Mouse (Mus musculus) intestine, embryonic 16.5 days (tissue): ENCODE measurements around the gene Zfp541. TPM values are rescaled to one million over a fixed set of nuclear protein-coding genes. Genes with fewer than 3 reads are reported as not detected.

Source experiments
- ATAC-seq: fragments of 200-750 bp; cut with Nextera tagmentation; 2 replicates; pipeline ENCODE4 v1.8.0; 2017; ENCODE audit warnings: moderate TSS enrichment, moderate library complexity
- H3K27ac ChIP-seq: fragments of 300-500 bp; sonication (generic); 2 replicates; pipeline ENCODE4 v1.5.1; 2014; ENCODE audit warnings: mild to moderate bottlenecking, low read length
- H3K27me3 ChIP-seq: fragments of 300-500 bp; sonication (generic); replicated peaks from 2 replicates; pipeline ENCODE4 v1.6.1; 2014; ENCODE audit warnings: low read length, control low read depth, mixed read lengths; ENCODE audit not compliant: control insufficient read depth, insufficient read depth
- H3K36me3 ChIP-seq: fragments of 300-500 bp; sonication (generic); 2 replicates; pipeline ENCODE4 v1.6.1; 2014; ENCODE audit warnings: low read length, control low read depth; ENCODE audit not compliant: control insufficient read depth, insufficient read depth
- H3K4me1 ChIP-seq: fragments of 300-500 bp; sonication (generic); 2 replicates; pipeline ENCODE4 v1.6.1; 2014; ENCODE audit warnings: low read length, control low read depth, mixed read lengths; ENCODE audit not compliant: control insufficient read depth, insufficient read depth
- H3K4me2 ChIP-seq: fragments of 300-500 bp; sonication (generic); 2 replicates; pipeline ENCODE4 v1.6.1; 2014; ENCODE audit warnings: low read depth, low read length, control low read depth
- H3K4me3 ChIP-seq: fragments of 300-500 bp; sonication (generic); 2 replicates; pipeline ENCODE4 v1.5.1; 2014; ENCODE audit warnings: mild to moderate bottlenecking, low read length
- H3K9ac ChIP-seq: fragments of 300-500 bp; sonication (generic); 2 replicates; pipeline ENCODE4 v1.6.1; 2014; ENCODE audit warnings: low read depth, low read length
- H3K9me3 ChIP-seq: fragments of 300-500 bp; sonication (generic); 2 replicates; pipeline ENCODE4 v1.6.1; 2016; ENCODE audit warnings: low read length, control low read depth; ENCODE audit not compliant: control insufficient read depth
- WGBS: fragments of 180-500 bp; shearing (Covaris S2); extraction: QIAGEN DNeasy Blood & Tissue Kit; methylation state at CpG from one replicate; pipeline ENCODE4 v1.1.7; 2014; 5-methylcytosine and 5-hydroxymethylcytosine counted together
- polyA plus RNA-seq: library from polyadenylated mRNA; unstranded; fragments of >200 nt; fragmentation: Nextera tagmentation; extraction: Ambion mirVana; gene quantifications from 2 replicates; pipeline ENCODE4 v1.2.1, GENCODE M21; 2015

Gene Zfp541
- polyA plus RNA-seq, 1 experiment from 2014 or later = 0.07 TPM

- no peaks in the 10 kb centered on the region for H3K36me3 ChIP-seq
- H3K4me1 ChIP-seq = peaks cover 35% of the 10 kb centered on the region
- H3K4me2 ChIP-seq = peak overlapping the region; percentile 94
- ATAC-seq = no peak
- WGBS = 78% methylated on average over 7 of the region's 7 CpGs
- H3K27ac ChIP-seq = no peak overlapping the region
- no peaks in the 10 kb centered on the region for H3K27me3 ChIP-seq
- peak overlapping the region; percentile 83 for H3K4me3 ChIP-seq
- H3K9ac ChIP-seq = peak overlapping the region; percentile 92; the same call in 1 of the 2 replicates
- no peaks in the 10 kb centered on the region for H3K9me3 ChIP-seq
Measured at GRCm38 (mm10) chr7:16049576-16049915, 12.1 kb upstream of the Zfp541 start.

- Histone ChIP-seq H3K9ac (no peak overlapping the region), H3K4me3 (no peak overlapping the region), H3K36me3 (no peaks in the 10 kb centered on the region), H3K4me2 (no peak overlapping the region), H3K9me3 (no peaks in the 10 kb centered on the region), H3K27me3 (no peaks in the 10 kb centered on the region), H3K4me1 (peaks cover 25% of the 10 kb centered on the region), H3K27ac (no peak overlapping the region)
- 84% methylated on average over 3 of the region's 3 CpGs for WGBS
- ATAC-seq = no peak
Measured at GRCm38 (mm10) chr7:16050600-16050999, 11.0 kb upstream of the Zfp541 start.

- Histone ChIP-seq H3K27ac (peak overlapping the region; percentile 90), H3K27me3 (no peaks in the 10 kb centered on the region), H3K4me2 (peak overlapping the region; percentile 83), H3K4me1 (peaks cover 17% of the 10 kb centered on the region), H3K36me3 (no peaks in the 10 kb centered on the region), H3K4me3 (peak overlapping the region; percentile 71), H3K9me3 (no peaks in the 10 kb centered on the region), H3K9ac (peak overlapping the region; percentile 76)
- WGBS = 5% methylated on average over 19 of the region's 19 CpGs
- ATAC-seq = peak; percentile 32
Measured at GRCm38 (mm10) chr7:16051883-16052595, 9.6 kb upstream of the Zfp541 start.

GRCm38 (mm10) chr7:16052684-16053083 is 8.9 kb upstream of the Zfp541 start:
- H3K27me3 ChIP-seq = no peaks in the 10 kb centered on the region
- H3K4me3 ChIP-seq = peak overlapping the region; percentile 71
- H3K4me2 ChIP-seq = peak overlapping the region; percentile 83
- no peaks in the 10 kb centered on the region for H3K9me3 ChIP-seq
- peak; percentile 66 for ATAC-seq
- H3K27ac ChIP-seq = peak overlapping the region; percentile 90
- WGBS = 0% methylated on average over 24 of the region's 24 CpGs
- H3K36me3 ChIP-seq = no peaks in the 10 kb centered on the region
- H3K9ac ChIP-seq = peak overlapping the region; percentile 76
- H3K4me1 ChIP-seq = peaks cover 17% of the 10 kb centered on the region

- H3K27me3 ChIP-seq = no peaks in the 10 kb centered on the region
- peak overlapping the region; percentile 71 for H3K4me3 ChIP-seq
- H3K4me1 ChIP-seq = peaks cover 17% of the 10 kb centered on the region
- no peak for ATAC-seq
- H3K9me3 ChIP-seq = no peaks in the 10 kb centered on the region
- WGBS = 8% methylated on average over 6 of the region's 6 CpGs
- H3K9ac ChIP-seq = no peak overlapping the region
- H3K36me3 ChIP-seq = no peaks in the 10 kb centered on the region
- peak overlapping the region; percentile 83 for H3K4me2 ChIP-seq
- no peak overlapping the region for H3K27ac ChIP-seq
Measured at GRCm38 (mm10) chr7:16053105-16053504, 8.5 kb upstream of the Zfp541 start.

GRCm38 (mm10) chr7:16054966-16055365 is 6.6 kb upstream of the Zfp541 start:
- peaks cover 6% of the 10 kb centered on the region; the same call in 1 of the 2 replicates for H3K4me1 ChIP-seq
- H3K27me3 ChIP-seq = no peaks in the 10 kb centered on the region
- no peak overlapping the region for H3K27ac ChIP-seq
- H3K4me2 ChIP-seq = no peak overlapping the region
- 61% methylated on average over 4 of the region's 4 CpGs for WGBS
- ATAC-seq = no peak
- H3K9ac ChIP-seq = no peak overlapping the region
- H3K9me3 ChIP-seq = no peaks in the 10 kb centered on the region
- no peak overlapping the region for H3K4me3 ChIP-seq
- no peaks in the 10 kb centered on the region for H3K36me3 ChIP-seq

GRCm38 (mm10) chr7:16055665-16056064 is 5.9 kb upstream of the Zfp541 start:
- Histone ChIP-seq H3K27ac (no peak overlapping the region), H3K4me3 (no peak overlapping the region), H3K9ac (no peak overlapping the region), H3K9me3 (no peaks in the 10 kb centered on the region), H3K36me3 (no peaks in the 10 kb centered on the region), H3K4me1 (peaks cover 2% of the 10 kb centered on the region; the same call in 1 of the 2 replicates), H3K27me3 (peaks cover under 1% of the 10 kb centered on the region), H3K4me2 (no peak overlapping the region)
- 80% methylated on average over 6 of the region's 6 CpGs for WGBS
- no peak for ATAC-seq

GRCm38 (mm10) chr7:16056459-16057135 is 5.0 kb upstream of the Zfp541 start:
- no peak overlapping the region for H3K4me2 ChIP-seq
- no peak overlapping the region for H3K27ac ChIP-seq
- H3K4me3 ChIP-seq = no peak overlapping the region
- H3K9me3 ChIP-seq = peaks cover 5% of the 10 kb centered on the region
- H3K4me1 ChIP-seq = peaks cover 1% of the 10 kb centered on the region; the same call in 1 of the 2 replicates
- peaks cover 7% of the 10 kb centered on the region for H3K27me3 ChIP-seq
- 31% methylated on average over 5 of the region's 5 CpGs for WGBS
- no peak for ATAC-seq
- H3K9ac ChIP-seq = no peak overlapping the region
- H3K36me3 ChIP-seq = no peaks in the 10 kb centered on the region

- 32% methylated on average over 2 of the region's 2 CpGs for WGBS
- Histone ChIP-seq H3K27ac (no peak overlapping the region), H3K4me2 (no peak overlapping the region), H3K4me1 (no peaks in the 10 kb centered on the region; the same call in 1 of the 2 replicates), H3K9ac (no peak overlapping the region), H3K27me3 (peaks cover 10% of the 10 kb centered on the region), H3K9me3 (peaks cover 10% of the 10 kb centered on the region), H3K4me3 (no peak overlapping the region), H3K36me3 (no peaks in the 10 kb centered on the region)
- ATAC-seq = peak; percentile 24; the same call in 1 of the 2 replicates
Measured at GRCm38 (mm10) chr7:16057136-16057534, 4.5 kb upstream of the Zfp541 start.
